Mouse (Mus musculus): Measurements from ENCODE around the gene Ankrd35.
"Not testable (repeated sequence)": the region's sequence is repeated elsewhere in the genome, so short reads cannot be mapped to it uniquely, and the experiment has no call there.

Gene Ankrd35

DNA sequence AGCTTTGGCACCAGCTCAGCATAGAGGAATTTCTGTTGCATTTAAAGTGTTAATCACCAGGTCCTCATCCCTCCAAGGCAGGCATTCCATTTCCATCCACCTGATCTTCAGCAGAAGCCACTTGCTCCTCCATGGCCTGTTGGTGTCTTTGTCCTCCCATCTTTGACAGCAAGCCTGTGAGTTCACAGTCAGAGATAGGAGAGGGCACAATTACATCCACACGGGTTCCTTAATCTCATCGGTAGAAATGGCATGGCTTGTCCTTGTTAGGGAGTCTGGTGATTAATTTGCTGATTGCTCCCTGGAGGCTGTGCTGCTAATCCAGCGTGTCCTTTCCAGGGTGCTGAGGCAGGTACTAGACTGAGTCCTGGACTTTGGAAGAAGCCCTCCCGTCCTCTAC, 3.6 kb downstream of the Ankrd35 start:
- DNase-seq (ENCODE audit: low spot score), result no peak

DNA sequence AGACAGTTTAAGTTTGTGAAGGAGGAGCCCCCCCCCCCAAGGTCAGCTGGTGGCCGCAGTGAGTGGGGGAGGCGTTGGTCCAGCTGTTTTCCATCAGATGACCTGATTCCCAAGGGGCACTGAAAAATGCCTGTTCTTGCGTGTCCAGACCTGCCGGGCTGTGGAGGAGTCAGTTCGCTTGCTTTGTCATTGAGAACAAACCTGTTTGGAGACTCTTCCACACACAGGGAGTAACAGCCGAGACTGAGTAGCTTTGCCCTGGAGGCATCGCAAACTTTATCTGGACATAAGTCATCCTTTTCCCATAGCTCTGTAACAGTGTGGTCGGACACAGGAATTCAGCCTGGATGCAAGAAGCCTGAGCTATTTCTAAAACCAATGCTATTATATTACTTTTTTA, 4.5 kb downstream of the Ankrd35 start:
- DNase-seq (ENCODE audit: low spot score), result no peak

DNA sequence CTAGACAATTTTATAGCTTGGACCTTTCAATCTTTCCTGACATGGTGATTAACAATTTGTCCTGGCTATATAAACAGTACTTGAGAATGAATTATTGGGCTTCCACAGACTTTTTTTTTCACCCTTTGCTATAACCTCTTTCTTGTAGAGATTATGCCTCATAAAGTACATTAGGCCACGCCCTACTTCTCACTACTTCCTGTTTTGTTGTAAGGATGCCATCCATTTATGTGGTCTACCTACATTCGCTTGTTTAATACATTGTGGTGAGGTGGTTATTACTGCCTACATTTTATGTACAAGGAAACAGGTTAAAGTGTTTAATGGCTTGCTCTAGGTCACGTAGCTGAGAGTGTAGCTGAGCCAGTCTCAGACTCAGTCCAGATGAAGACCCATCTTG, 5.2 kb downstream of the Ankrd35 start:
- DNase-seq (ENCODE audit: low spot score), result no peak

DNA sequence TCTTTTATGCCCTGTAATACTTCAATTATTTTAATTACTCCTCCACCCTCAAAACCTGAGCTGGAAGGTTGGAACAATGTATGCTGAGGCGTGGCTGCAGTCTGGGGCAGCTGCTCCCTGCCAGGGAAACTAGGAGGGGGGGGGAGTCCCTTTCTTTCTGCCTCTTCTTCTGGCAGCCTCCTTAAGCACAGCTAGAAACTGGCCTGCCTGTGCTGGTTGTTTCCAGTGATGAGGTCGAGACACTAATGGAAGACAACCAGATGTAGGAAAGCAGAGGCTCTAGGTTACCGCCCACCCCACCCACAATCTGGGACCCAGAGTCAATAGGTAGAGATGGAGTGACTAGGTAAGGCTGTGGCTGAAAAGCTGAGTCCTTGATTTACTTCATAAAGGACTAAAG, 5.8 kb downstream of the Ankrd35 start:
- DNase-seq (ENCODE audit: low spot score), result no peak

DNA sequence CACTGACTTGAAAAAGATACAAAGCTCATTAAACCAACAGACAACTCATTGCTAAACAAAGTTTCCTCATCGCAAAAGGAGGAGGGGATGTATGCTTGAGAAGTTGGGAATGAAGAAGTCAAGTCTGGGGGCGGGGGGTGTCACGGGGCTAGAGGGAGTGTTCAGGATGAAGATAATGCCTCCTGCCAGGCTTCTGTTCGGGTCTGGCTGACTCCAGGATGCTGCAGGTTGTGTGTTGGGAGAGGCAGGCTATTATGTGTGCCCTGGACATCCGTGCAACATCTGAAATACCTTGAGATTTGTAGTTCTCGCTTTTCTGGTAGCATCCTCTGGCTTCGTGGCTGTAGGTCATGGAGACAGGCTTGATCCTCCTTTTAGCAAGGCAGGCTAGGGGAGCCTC, 8.5 kb downstream of the Ankrd35 start:
- no peak for DNase-seq (ENCODE audit: low spot score)

DNA sequence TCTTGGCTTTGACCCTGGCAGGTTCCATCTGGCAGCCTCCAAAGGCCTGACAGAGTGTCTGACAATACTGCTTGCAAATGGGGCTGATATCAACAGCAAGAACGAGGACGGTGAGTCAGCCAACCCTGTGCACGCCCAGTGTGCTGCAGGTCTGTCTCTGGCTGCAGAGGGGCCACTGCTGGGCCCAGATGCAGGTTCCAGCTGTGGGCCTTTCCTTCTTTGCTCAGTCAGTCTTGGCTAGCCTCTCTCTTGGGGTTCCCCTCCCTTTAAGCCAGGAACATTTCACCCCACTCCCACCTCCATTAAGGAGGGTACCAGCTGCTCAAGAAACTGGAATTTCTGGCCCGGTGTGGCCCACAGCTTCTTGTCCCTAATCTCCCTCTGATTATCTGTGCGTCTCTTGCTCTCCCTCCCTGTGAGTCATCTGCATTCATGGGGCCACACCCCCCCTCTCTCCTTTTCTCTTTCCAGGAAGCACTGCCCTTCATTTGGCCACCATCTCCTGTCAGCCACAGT, 9.3 kb downstream of the Ankrd35 start:
- no peak for DNase-seq (ENCODE audit: low spot score)

DNA sequence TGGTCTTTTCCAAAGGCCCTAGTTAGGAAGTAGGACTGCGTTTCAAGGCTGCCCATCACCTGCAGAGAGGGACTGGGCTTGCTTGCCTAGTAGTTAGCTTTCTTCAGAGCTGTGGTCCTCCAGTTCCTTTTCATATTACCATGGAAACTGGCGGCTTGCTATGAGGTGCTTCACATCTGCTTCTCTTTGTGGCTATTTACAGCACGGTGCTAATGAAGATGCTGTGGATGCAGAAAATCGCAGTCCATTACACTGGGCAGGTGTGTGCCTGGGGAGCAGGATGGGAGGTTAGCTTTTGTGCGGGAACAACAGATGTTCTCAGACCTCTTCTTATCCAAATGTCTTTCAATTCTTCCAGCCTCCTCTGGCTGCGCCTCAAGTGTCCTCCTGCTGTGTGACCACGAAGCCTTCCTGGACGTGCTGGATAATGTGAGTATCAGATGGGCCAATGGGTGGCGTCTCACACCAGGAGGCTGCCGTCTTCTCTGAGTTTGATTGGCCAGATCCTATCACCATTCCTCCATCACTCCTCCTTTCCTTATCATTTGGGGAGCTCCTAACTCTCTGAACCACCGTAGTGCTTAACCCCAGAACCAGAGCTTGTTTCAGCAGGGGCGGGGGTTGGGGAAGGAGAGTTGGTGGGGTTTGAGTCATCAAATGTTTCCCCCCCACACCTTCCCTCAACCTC, 10.5 kb downstream of the Ankrd35 start:
- DNase-seq (ENCODE audit: low spot score), result no peak

DNA sequence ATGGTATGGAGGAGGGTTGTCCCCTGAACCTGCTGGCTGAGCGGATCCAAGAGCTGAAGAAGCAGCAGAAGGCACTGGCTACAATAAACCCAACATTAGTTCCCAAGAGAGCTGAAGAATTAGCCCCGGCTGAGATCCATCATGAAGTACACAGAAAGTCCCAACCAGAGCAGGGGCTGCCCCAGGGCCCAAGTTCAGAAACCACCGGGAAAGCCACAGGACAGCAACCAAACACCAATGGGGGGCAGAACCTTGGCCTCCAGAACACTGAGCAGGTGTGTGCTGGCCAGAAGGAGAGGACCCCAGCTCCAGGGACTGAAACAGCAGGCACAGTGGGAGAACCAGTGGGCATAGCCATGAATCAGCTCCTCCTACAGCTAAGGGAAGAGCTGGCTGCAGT, 13.6 kb downstream of the Ankrd35 start:
- DNase-seq (ENCODE audit: low spot score), result no peak

DNA sequence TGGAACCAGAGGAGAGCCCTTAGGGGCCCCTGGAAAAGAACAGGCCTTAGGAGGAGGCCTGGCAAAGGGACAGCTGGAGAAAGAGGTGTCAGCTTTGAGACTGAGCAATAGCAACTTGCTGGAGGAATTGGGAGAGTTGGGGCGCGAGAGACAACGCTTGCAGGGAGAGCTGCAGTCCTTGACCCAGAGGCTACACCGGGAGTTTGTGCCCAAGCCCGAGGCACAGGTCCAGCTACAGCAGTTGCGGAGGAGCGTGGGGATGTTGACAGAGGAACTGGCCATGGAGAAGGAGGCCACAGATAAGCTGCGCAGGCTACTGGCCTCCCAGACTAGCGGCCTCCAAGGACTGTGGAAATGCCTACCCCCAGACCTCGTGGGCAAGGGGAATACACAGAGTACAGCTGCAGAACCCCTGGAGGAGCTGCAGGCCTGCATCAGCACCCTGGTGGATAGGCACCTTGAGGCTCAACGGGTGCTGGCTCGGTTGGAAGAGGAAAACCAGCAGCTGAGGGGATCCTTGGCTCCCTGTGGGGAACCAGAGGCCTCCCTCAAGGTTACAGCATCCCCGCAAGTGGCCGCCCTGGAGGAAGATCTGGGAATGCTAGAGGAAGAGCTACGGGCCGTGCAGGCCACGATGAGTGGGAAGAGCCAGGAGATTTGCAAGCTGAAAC, 14.4 kb downstream of the Ankrd35 start:
- no peak for DNase-seq (ENCODE audit: low spot score)

DNA sequence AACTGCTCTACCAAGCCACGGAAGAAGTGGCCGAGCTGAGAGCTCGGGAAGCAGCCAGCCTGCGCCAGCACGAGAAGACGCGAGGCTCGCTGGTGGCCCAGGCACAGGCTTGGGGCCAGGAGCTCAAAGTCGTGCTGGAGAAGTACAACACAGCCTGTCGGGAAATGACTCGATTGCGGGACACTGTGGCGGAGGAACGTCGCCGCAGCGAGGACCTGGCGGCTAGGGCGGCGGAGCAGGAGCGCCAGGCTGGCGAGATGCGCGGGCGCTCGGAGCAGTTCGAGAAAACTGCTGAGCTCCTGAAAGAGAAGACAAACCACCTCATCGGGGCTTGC, 14.9 kb downstream of the Ankrd35 start:
- DNase-seq (ENCODE audit: low spot score), result no peak

DNA sequence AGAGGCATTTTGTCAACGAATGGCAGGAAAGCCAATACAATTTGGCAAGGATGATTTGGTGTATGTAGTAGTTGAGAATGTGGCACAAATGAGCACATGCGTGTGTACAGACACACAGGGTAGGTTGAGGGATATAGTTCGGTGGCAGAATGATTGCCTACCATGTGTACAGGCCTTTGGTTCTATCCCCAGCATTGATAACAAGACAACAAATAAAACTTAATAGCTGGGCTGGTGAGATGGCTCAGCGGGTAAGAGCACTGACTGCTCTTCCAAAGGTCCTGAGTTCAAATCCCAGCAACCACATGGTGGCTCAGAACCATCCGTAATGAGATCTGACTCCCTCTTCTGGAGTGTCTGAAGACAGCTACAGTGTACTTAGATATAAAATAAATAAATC, 16.1 kb downstream of the Ankrd35 start:
- not testable (repeated sequence) for DNase-seq (ENCODE audit: low spot score)

DNA sequence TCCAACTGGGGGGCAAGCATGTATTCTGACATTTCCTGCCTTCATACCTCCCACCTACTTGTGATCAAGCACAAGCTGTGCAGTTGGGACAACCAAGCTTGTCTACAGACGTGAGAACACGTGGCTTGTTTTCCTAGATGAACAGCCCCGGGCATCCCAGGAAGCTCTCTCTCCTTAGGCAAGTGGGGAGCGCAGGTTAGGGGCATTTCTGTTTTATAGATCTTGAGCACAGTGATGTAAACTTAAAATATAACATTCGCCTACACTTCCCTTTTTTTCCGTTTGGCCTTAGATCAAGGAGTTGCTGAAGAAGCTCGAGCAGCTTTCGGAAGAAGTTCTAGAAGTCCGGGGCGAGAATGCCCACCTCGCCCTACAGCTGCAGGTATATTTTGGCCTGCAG, 18.9 kb downstream of the Ankrd35 start:
- no peak for DNase-seq (ENCODE audit: low spot score)

DNA sequence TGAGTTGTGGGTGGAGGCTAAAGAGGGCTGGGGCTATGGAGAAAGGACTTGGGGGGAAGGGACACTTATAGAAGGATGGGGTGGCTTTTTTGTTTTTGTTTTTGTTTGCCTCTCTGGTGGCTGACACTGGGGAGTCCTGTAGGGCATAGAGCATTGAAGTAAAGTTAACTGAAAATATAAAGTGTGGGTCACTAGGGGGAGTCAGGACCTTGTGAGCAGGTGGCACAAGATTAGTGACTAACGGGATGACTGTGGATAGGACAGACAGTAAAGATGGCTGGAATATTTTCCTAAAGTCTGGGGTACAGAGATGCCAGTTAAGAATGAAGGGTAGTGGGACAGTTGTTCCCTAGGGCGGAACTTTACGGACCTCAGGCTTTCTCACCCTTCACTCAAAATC, 20.4 kb downstream of the Ankrd35 start:
- DNase-seq (ENCODE audit: low spot score), result no peak

DNA sequence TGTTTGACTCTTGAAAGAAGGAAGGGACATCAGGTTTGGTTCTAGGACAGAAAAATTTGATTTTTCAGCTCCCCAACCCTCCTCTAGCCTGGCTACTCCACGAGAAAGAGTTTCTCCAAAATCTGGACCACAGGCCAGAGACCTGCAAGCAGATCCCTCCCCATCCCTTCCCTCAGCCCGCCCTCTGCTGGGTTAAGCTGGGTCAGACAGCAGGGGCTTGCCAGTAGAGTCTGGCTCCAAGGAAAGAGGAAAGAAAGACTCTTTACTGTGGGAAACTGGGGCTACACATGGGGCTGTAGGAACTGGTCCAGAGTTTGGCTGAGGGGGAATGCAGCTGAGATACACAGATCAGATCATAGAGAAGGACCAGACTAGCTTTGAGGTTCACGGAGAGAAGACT, 22.6 kb downstream of the Ankrd35 start:
- no peak for DNase-seq (ENCODE audit: low spot score)

DNA sequence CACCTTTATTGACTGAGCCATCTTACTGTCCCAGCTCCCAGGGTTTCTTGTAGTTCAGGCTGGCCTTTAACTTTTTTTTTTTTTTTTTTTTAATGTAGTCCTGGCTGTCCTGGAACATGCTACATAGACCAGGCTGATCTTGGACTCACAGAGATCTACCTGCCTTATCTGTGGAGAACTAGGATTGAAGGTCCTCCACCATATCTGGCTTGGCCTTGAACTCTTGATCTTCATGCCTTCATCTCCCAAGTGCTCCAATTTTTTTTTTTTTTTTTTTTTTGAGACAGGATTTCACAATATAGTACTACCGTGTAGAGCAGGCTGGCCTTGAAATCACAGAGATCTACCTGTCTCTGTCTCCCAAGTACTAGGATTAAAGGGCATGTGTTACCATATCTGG, 23.6 kb downstream of the Ankrd35 start:
- no peak for DNase-seq (ENCODE audit: low spot score)

DNA sequence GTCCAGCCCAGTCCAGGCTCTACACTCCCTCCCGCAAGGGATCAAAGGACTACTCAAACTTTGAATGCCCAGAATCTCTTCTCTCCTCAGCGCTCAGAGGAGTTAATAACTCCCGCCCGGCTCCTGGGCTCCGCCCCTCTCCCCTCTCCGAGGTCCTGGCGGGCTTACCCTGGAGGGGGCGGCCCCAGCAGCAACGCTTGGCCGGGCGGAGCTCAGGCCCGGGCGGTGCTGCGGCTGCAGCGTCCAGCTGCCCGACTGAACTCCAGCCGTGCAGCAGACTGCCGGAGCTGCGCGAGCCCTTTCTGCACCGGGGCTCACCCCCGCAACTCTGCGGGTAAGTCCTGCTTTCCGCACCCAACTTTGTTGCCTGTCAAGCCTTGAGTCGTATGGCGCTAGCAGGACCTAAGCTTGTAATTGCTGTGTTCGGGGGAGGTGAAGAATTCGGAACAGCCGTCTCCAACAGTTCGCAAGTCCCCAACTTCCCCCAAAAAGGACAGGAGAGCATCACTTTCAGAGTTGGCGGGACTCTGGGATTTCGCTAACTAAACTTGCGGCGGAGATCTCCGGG, 26.4 kb downstream of the Ankrd35 start, which contains the start of gene Pias3:
Gene Pias3 (plus strand): TSS at position 187 of the 568 bp plus-strand sequence.
- no peak for DNase-seq (ENCODE audit: low spot score)

DNA sequence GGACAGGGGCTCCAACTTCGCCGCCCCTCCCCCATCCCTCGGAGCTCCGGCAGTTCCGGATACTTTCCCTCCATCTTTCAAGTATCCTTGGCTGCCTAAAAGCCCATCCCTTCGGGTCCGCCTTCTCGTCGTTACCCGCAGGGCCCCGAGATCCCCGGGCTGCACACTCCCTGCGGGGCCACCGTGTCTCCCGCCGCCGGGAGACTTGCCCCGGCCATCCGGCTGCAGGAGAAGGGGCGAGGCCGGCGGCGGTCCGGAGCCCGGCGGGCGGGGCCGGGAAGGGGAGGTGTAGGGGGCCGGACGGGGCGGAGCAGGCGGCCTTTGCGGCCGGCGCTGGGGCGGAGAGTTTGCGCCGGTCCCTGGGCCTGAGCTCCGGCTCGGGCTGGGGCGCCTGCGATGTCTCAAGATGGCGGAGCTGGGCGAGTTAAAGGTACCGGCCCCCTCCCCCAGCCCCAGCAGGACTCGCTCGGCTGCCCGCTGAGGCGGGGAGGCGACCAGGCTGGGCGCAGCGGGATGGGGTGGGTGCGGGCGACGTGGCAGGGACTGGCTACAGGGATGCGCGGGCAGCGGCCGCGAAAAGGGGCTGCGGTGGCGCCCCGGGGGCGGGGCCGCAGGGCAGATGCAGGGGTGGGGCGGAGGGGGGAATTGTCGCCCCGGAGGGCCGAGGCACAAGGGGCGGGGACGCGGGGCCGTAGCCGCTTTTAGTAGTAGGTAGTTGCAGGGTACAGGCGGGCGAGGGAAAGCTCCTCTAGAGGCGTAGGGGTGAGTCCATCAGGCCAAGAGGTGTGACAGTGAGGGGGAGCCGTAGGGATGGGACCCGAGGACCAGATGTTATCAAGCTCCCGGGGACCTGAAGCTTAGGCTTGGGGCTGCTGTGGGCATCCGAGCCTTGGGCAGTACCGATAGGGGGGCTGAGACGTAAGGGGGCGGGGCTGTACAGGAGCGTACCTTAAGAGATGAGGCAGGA, 27.1 kb downstream of the Ankrd35 start:
- peak; percentile 55 for DNase-seq (ENCODE audit: low spot score)

DNA sequence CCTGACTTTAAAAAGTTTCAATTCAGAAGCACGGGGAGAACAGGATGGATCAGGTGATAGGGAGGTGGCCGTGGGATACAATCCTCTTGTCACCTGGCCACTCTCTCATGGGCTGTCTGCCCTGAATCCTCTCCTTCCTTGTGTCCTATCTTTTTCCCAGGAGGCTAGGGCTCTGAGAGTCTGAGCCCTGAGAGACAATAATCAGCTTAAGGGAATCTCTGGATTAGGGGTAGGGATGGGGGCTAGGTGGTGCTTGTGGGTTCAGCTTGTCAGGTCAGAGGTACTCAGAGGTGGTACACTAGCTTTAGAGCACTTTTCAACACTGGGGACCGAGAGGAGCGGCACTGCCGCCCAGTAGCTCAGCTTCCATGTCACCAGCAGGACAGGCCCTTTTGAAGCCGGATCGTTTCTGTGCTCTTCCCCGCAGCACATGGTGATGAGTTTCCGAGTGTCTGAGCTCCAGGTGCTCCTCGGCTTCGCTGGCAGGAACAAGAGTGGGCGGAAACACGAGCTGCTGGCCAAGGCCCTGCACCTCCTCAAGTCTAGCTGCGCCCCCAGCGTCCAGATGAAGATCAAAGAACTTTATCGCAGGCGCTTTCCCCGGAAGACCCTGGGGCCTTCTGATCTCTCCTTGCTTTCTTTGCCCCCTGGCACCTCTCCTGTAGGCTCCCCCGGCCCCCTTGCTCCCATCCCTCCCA, 29.2 kb downstream of the Ankrd35 start:
- no peak for DNase-seq (ENCODE audit: low spot score)

DNA sequence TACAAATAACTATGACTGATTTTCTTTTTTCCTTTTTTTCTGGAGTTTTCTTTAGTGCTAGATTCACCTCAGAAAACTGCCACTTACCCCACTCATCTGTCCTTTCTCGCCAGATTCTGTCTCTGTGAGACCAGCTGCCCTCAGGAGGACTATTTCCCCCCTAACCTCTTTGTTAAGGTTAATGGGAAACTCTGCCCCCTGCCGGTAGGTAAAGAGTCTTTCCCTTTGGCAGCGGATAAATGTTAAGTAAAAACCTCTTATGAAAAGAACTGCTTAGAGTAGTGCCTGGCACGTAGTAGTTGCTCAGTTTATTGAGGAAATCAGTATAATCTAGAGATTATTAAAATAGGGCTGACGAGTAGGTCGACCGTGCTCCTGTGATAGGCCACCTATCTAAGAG, 30.4 kb downstream of the Ankrd35 start:
- DNase-seq (ENCODE audit: low spot score), result no peak

DNA sequence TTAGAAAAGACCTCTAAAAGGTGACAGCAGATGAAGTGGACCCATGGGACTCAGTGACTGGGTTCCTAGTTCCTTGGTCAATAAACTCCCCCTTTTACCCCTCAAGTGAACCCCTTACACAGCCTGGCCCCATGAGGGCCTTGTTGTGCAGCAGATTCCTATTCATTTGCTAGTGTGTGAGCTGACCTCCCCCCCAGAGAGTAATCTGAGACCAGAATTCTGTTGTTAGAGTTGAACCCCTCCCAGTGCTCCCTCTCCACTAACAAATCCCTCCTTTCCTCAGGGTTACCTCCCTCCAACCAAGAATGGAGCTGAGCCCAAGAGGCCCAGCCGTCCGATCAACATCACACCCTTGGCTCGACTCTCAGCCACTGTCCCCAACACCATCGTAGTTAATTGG, 31.1 kb downstream of the Ankrd35 start:
- DNase-seq (ENCODE audit: low spot score), result no peak

DNA sequence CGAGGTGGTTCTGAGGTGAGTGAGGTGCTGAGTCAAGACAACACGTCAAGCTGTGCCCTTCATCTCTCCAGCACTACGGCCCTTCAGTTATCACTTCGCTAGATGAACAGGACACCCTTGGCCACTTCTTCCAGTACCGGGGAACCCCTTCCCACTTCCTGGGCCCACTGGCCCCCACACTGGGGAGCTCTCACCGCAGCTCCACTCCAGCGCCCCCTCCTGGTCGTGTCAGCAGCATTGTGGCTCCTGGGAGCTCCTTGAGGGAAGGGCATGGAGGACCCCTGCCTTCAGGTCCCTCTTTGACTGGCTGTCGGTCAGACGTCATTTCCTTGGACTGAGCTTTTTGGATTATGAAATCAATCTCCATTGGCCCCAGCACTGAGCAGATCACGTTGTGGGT, 34.8 kb downstream of the Ankrd35 start:
- DNase-seq (ENCODE audit: low spot score), result no peak

DNA sequence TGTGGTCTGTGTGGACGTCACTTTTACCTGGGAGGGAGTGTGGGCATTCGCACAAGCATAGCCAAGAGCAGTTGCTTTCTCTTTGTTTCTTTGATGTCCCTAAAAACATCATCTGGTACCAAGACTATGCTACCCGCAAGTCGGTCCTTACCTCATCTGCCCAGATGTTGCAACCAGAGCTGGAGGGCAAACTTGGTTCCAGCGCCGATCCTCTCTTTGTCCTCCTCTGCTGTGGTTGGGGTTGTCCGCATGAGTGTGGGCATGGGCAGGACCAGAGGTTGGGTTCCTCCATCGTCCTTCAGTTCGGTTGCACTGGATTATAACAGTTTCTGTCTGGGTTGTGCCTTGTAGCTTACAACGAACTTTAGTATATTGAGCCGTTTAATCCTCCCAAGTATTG, 36.3 kb downstream of the Ankrd35 start:
- DNase-seq (ENCODE audit: low spot score), result no peak

Measured in layer of hippocampus, adult 9-10 months (tissue).